Mouse (Mus musculus): ENCODE results near the gene Il12rb1. TPM values are rescaled to one million over a fixed set of nuclear protein-coding genes. Genes with fewer than 3 reads are reported as not detected.

Gene Il12rb1
- polyA plus RNA-seq, 1 experiment: 5.4 TPM

GRCm38 (mm10) chr8:70773410-70773809, 34.8 kb upstream of the Il12rb1 start:
- WGBS: 52% methylated on average over 5 of the region's 5 CpGs
- Histone ChIP-seq H3K27ac (ENCODE audit: insufficient read depth, low read depth, low read length) (peak overlapping the region; percentile 72), H3K4me3 (ENCODE audit: low read depth, low read length) (peak overlapping the region; percentile 40)

GRCm38 (mm10) chr8:70773833-70774232, 34.4 kb upstream of the Il12rb1 start:
- 7% methylated on average over 9 of the region's 9 CpGs for WGBS
- peaks cover 21% of the 10 kb centered on the region for H3K36me3 ChIP-seq (ENCODE audit: control insufficient read depth, insufficient read depth, low read length)
- H3K27me3 ChIP-seq (ENCODE audit: control insufficient read depth, insufficient read depth, low read length): no peaks in the 10 kb centered on the region
- H3K4me1 ChIP-seq (ENCODE audit: control insufficient read depth, insufficient read depth, insufficient read length, low read length): peaks cover 38% of the 10 kb centered on the region
- TF ChIP-seq POLR2A (IDR thresholded peaks at IDR 0.05; ENCODE audit: low read depth, low read length) (no peak), CTCF (IDR thresholded peaks at IDR 0.05; ENCODE audit: extremely low read depth, insufficient read length, insufficient replicate concordance, low read depth, low read length) (no peak)
- H3K4me3 ChIP-seq (ENCODE audit: low read depth, low read length): peak overlapping the region; percentile 40
- H3K27ac ChIP-seq (ENCODE audit: insufficient read depth, low read depth, low read length): peak overlapping the region; percentile 78

More at GRCm38 (mm10) chr8:70773410-70773809, 34.8 kb upstream of the Il12rb1 start:
- Histone ChIP-seq H3K36me3 (ENCODE audit: control insufficient read depth, insufficient read depth, low read length) (peaks cover 25% of the 10 kb centered on the region), H3K27me3 (ENCODE audit: control insufficient read depth, insufficient read depth, low read length) (no peaks in the 10 kb centered on the region), H3K4me1 (ENCODE audit: control insufficient read depth, insufficient read depth, insufficient read length, low read length) (peaks cover 42% of the 10 kb centered on the region)
- no peak for TF ChIP-seq CTCF (IDR thresholded peaks at IDR 0.05; ENCODE audit: extremely low read depth, insufficient read length, insufficient replicate concordance, low read depth, low read length)
- TF ChIP-seq POLR2A (IDR thresholded peaks at IDR 0.05; ENCODE audit: low read depth, low read length): no peak

GRCm38 (mm10) chr8:70774740-70775139, 33.5 kb upstream of the Il12rb1 start:
- 89% methylated on average over 18 of the region's 18 CpGs for WGBS
- no peak for TF ChIP-seq CTCF (IDR thresholded peaks at IDR 0.05; ENCODE audit: extremely low read depth, insufficient read length, insufficient replicate concordance, low read depth, low read length)
- TF ChIP-seq POLR2A (IDR thresholded peaks at IDR 0.05; ENCODE audit: low read depth, low read length): no peak
- Histone ChIP-seq H3K4me1 (ENCODE audit: control insufficient read depth, insufficient read depth, insufficient read length, low read length) (peaks cover 34% of the 10 kb centered on the region), H3K36me3 (ENCODE audit: control insufficient read depth, insufficient read depth, low read length) (peaks cover 21% of the 10 kb centered on the region), H3K27me3 (ENCODE audit: control insufficient read depth, insufficient read depth, low read length) (no peaks in the 10 kb centered on the region), H3K27ac (ENCODE audit: insufficient read depth, low read depth, low read length) (no peak overlapping the region), H3K4me3 (ENCODE audit: low read depth, low read length) (no peak overlapping the region)

- peak overlapping the region; percentile 74; the same call in 1 of the 2 replicates for H3K4me3 ChIP-seq (ENCODE audit: low read depth, low read length)
- H3K27me3 ChIP-seq (ENCODE audit: control insufficient read depth, insufficient read depth, low read length): no peaks in the 10 kb centered on the region
- H3K27ac ChIP-seq (ENCODE audit: insufficient read depth, low read depth, low read length): no peak overlapping the region
- peaks cover 26% of the 10 kb centered on the region for H3K36me3 ChIP-seq (ENCODE audit: control insufficient read depth, insufficient read depth, low read length)
- 75% methylated on average over 5 of the region's 5 CpGs for WGBS
- peaks cover 34% of the 10 kb centered on the region for H3K4me1 ChIP-seq (ENCODE audit: control insufficient read depth, insufficient read depth, insufficient read length, low read length)
- TF ChIP-seq CTCF (IDR thresholded peaks at IDR 0.05; ENCODE audit: extremely low read depth, insufficient read length, insufficient replicate concordance, low read depth, low read length): no peak
- no peak for TF ChIP-seq POLR2A (IDR thresholded peaks at IDR 0.05; ENCODE audit: low read depth, low read length)
These were observed 33.0 kb upstream of the Il12rb1 start for GRCm38 (mm10) chr8:70775227-70775626.

GRCm38 (mm10) chr8:70775851-70776495, 32.3 kb upstream of the Il12rb1 start:
- Histone ChIP-seq H3K27ac (ENCODE audit: insufficient read depth, low read depth, low read length) (peak overlapping the region; percentile 50; the same call in 1 of the 2 replicates), H3K36me3 (ENCODE audit: control insufficient read depth, insufficient read depth, low read length) (peaks cover 26% of the 10 kb centered on the region), H3K4me3 (ENCODE audit: low read depth, low read length) (peak overlapping the region; percentile 74), H3K4me1 (ENCODE audit: control insufficient read depth, insufficient read depth, insufficient read length, low read length) (peaks cover 34% of the 10 kb centered on the region), H3K27me3 (ENCODE audit: control insufficient read depth, insufficient read depth, low read length) (no peaks in the 10 kb centered on the region)
- WGBS: 1% methylated on average over 34 of the region's 34 CpGs
- TF ChIP-seq CTCF (IDR thresholded peaks at IDR 0.05; ENCODE audit: extremely low read depth, insufficient read length, insufficient replicate concordance, low read depth, low read length) (no peak), POLR2A (IDR thresholded peaks at IDR 0.05; ENCODE audit: low read depth, low read length) (no peak)

- TF ChIP-seq POLR2A (IDR thresholded peaks at IDR 0.05; ENCODE audit: low read depth, low read length): peak; percentile 58
- TF ChIP-seq CTCF (IDR thresholded peaks at IDR 0.05; ENCODE audit: extremely low read depth, insufficient read length, insufficient replicate concordance, low read depth, low read length): no peak
- H3K4me1 ChIP-seq (ENCODE audit: control insufficient read depth, insufficient read depth, insufficient read length, low read length): peaks cover 34% of the 10 kb centered on the region
- H3K36me3 ChIP-seq (ENCODE audit: control insufficient read depth, insufficient read depth, low read length): peaks cover 31% of the 10 kb centered on the region
- under 1% methylated on average over 94 of the region's 94 CpGs for WGBS
- H3K4me3 ChIP-seq (ENCODE audit: low read depth, low read length): peak within 1 kb of the TSS; percentile 74
- peak within 1 kb of the TSS; percentile 98 for H3K27ac ChIP-seq (ENCODE audit: insufficient read depth, low read depth, low read length)
- no peaks in the 10 kb centered on the region for H3K27me3 ChIP-seq (ENCODE audit: control insufficient read depth, insufficient read depth, low read length)
These were observed 31.5 kb upstream of the Il12rb1 start, which contains the start of gene Pik3r2 for GRCm38 (mm10) chr8:70776496-70777444. TSS of gene Pik3r2 (minus strand) at chr8:70776713.

GRCm38 (mm10) chr8:70780093-70780492, 28.2 kb upstream of the Il12rb1 start:
- TF ChIP-seq CTCF (IDR thresholded peaks at IDR 0.05; ENCODE audit: extremely low read depth, insufficient read length, insufficient replicate concordance, low read depth, low read length) (no peak), POLR2A (IDR thresholded peaks at IDR 0.05; ENCODE audit: low read depth, low read length) (no peak)
- peaks cover 45% of the 10 kb centered on the region for H3K36me3 ChIP-seq (ENCODE audit: control insufficient read depth, insufficient read depth, low read length)
- no peaks in the 10 kb centered on the region for H3K27me3 ChIP-seq (ENCODE audit: control insufficient read depth, insufficient read depth, low read length)
- H3K27ac ChIP-seq (ENCODE audit: insufficient read depth, low read depth, low read length): no peak overlapping the region
- 72% methylated on average over 11 of the region's 11 CpGs for WGBS
- H3K4me3 ChIP-seq (ENCODE audit: low read depth, low read length): no peak overlapping the region
- peaks cover 10% of the 10 kb centered on the region for H3K4me1 ChIP-seq (ENCODE audit: control insufficient read depth, insufficient read depth, insufficient read length, low read length)

All from small intestine, adult 2 months (tissue).